Mouse (Mus musculus) limb, embryonic 14.5 days (tissue): Measurements from ENCODE around the gene Caps2. TPM values are rescaled to one million over a fixed set of nuclear protein-coding genes. Genes with fewer than 3 reads are reported as not detected.
"Not testable (repeated sequence)": the region's sequence is repeated elsewhere in the genome, so short reads cannot be mapped to it uniquely, and the experiment has no call there.

Experiments
- ATAC-seq: fragments of 200-750 bp; cut with Nextera tagmentation; 2 replicates; pipeline ENCODE4 v1.8.0; 2017; ENCODE audit warnings: low read depth, moderate number of reproducible peaks, moderate TSS enrichment; ENCODE audit not compliant: low FRiP score
- DNase-seq: peaks from one replicate; pipeline ENCODE4 v3.0.0-alpha.2; 2015; ENCODE audit warnings: low spot score
- H3K27ac ChIP-seq: fragments of 300-500 bp; sonication (generic); replicated peaks from 2 replicates; pipeline ENCODE4 v1.5.1; 2014; ENCODE audit warnings: low read depth, mild to moderate bottlenecking, low read length, moderate library complexity, mixed read lengths
- H3K27me3 ChIP-seq: fragments of 300-500 bp; sonication (generic); 2 replicates; pipeline ENCODE4 v1.6.1; 2014; ENCODE audit warnings: low read length, mixed read lengths; ENCODE audit not compliant: control insufficient read depth, insufficient read depth
- H3K36me3 ChIP-seq: fragments of 300-500 bp; sonication (generic); 2 replicates; pipeline ENCODE4 v1.6.1; 2014; ENCODE audit warnings: mild to moderate bottlenecking, low read length, moderate library complexity, mixed read lengths; ENCODE audit not compliant: control insufficient read depth, insufficient read depth
- H3K4me1 ChIP-seq: fragments of 300-500 bp; sonication (generic); 2 replicates; pipeline ENCODE4 v1.6.1; 2014; ENCODE audit warnings: antibody characterized with exemption, low read length, mixed read lengths; ENCODE audit not compliant: control insufficient read depth, insufficient read depth
- H3K4me2 ChIP-seq: fragments of 300-500 bp; sonication (generic); replicated peaks from 2 replicates; pipeline ENCODE4 v1.6.1; 2014; ENCODE audit warnings: low read depth, mild to moderate bottlenecking, low read length, moderate library complexity; ENCODE audit not compliant: severe bottlenecking
- H3K4me3 ChIP-seq: fragments of 300-500 bp; sonication (generic); replicated peaks from 2 replicates; pipeline ENCODE4 v1.5.1; 2014; ENCODE audit warnings: low read length
- H3K9ac ChIP-seq: fragments of 300-500 bp; sonication (generic); 2 replicates; pipeline ENCODE4 v1.6.1; 2014; ENCODE audit warnings: mild to moderate bottlenecking, low read depth, low read length, moderate library complexity; ENCODE audit not compliant: severe bottlenecking
- H3K9me3 ChIP-seq: fragments of 300-500 bp; sonication (generic); 2 replicates; pipeline ENCODE4 v1.6.1; 2016; ENCODE audit warnings: low read length; ENCODE audit not compliant: control insufficient read depth
- POLR2A ChIP-seq: fragments of 200-500 bp; IDR thresholded peaks from 2 replicates; pipeline ENCODE4 v1.8.0; 2012; ENCODE audit warnings: inconsistent platforms, mild to moderate bottlenecking, moderate library complexity, borderline replicate concordance; ENCODE audit not compliant: insufficient read depth, insufficient read length; ENCODE audit errors: extremely low read depth
- WGBS: fragments of 180-500 bp; shearing (Covaris S2); extraction: QIAGEN DNeasy Blood & Tissue Kit; methylation state at CpG from one replicate; pipeline ENCODE4 v1.1.7; 2014; 5-methylcytosine and 5-hydroxymethylcytosine counted together
- polyA plus RNA-seq, 2 experiments: library from polyadenylated mRNA; depleted of rRNA in 1 of 2; stranded (reverse) in 1 of 2; unstranded in 1 of 2; fragments of >200 nt; fragmentation: Nextera tagmentation in 1 of 2; extraction: Ambion mirVana in 1 of 2; gene quantifications; 2 replicates each; pipeline versions ENCODE4 v1.2.1 to v1.2.3; 2012 to 2014

The Caps2 gene
- polyA plus RNA-seq, 2 experiments: 0.28 to 0.40 TPM

DNA sequence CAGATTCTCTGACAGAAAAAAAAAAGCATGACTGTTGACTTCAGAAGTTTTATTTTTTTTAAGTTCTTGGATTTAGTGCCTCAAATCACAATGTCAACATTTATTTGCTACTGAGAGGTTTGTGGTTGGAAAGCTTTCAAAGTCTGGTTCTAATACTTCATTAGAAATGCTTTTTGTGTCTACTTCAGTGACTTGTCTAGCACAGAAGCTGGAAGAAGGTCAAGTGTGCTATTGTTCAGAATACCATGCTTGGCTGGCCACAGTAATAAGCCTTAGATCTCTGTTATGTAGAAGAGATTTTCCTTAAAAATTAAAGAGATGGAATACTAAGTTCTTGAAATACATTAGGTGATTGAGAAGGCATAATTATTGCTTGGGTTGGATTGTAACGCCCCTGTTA, 63.7 kb downstream of the Caps2 start:
- no peaks in the 10 kb centered on the region for H3K36me3 ChIP-seq
- H3K4me3 ChIP-seq: no peak overlapping the region
- DNase-seq: no peak
- no peaks in the 10 kb centered on the region for H3K9me3 ChIP-seq
- no peak overlapping the region for H3K9ac ChIP-seq
- no peaks in the 10 kb centered on the region for H3K4me1 ChIP-seq
- ATAC-seq: no peak
- H3K4me2 ChIP-seq: no peak overlapping the region
- H3K27ac ChIP-seq: no peak overlapping the region
- H3K27me3 ChIP-seq: no peaks in the 10 kb centered on the region
- 79% methylated on average over 1 of the region's 1 CpGs for WGBS
- no peak for TF ChIP-seq POLR2A

DNA sequence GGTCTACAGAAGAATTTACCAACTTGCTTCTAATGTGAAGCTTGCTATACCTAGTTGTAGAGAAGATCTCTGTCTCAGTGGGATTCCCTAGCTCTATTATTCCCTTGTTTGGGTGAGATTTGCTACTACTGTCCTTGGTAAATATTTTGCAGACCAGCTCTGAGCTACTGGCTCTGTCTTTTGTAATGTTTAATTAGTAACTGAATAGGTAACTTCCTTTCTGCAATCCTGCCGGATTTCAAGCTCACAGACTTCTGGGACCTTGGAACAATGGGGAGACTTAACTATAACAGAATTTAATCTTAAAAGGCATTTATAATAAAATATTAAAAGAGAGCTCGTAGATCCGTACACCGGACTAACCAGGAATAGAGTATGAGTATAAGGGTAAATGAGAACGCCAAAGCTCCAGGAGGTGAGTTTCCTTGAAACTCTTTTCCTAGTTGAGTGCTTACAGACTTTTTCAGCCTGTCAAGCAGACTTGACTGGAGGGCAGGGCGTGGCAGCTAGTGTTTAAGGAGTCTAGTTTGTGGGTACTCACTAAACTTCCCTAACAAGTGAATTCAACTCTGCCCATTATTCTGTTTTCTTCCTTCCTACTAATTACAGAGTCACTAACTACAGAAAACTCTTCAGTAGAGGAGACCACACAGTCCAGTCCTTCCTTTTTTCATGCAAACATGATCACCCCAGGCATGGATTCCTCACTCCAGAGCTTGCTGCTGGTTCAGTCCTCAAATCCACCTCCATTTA, 65.8 kb downstream of the Caps2 start:
- not testable (repeated sequence) for DNase-seq, H3K27ac ChIP-seq, H3K27me3 ChIP-seq, ATAC-seq, H3K4me2 ChIP-seq, H3K9ac ChIP-seq, H3K36me3 ChIP-seq, H3K9me3 ChIP-seq, H3K4me1 ChIP-seq, H3K4me3 ChIP-seq
- WGBS: 49% methylated on average over 6 of the region's 6 CpGs

GRCm38 (mm10) chr10:112232733-112233132, 69.3 kb downstream of the Caps2 start:
- H3K9ac ChIP-seq: not testable (repeated sequence)
- WGBS: 29% methylated on average over 1 of the region's 1 CpGs

DNA sequence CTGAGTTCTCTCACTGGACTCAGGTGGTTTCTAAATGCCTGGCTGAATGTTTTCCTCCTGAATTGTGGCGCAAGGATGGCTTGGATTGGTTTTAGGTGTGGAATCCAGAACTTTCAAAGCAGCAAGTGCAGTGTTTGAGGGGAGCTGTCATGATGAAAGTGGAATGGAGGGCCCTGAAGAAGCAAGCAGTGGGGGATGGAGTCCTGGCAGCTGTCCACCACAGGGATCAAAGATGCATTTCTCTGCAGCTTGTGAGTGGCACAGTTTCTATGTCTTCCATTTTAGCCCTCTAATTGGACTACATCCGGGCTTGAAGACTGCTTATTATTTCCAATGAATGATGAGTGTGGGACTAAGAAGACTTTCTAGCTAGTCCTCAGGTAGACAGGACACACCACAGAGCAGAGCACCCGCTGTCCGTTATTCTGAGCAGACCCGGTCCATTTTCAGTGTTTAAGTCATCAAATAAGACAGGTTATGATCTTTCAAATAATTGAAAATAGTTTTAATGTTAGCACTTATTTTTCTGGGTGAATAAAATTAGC, 72.0 kb downstream of the Caps2 start:
- not testable (repeated sequence) for ATAC-seq, H3K4me2 ChIP-seq, H3K27me3 ChIP-seq, H3K9me3 ChIP-seq, H3K27ac ChIP-seq, H3K36me3 ChIP-seq, H3K9ac ChIP-seq, H3K4me1 ChIP-seq, DNase-seq, H3K4me3 ChIP-seq
- whole genome bisulfite sequencing: 80% methylated on average over 5 of the region's 5 CpGs

More at GRCm38 (mm10) chr10:112232733-112233132, 69.3 kb downstream of the Caps2 start:
- not testable (repeated sequence) for H3K4me3 ChIP-seq, H3K4me2 ChIP-seq, DNase-seq, H3K4me1 ChIP-seq, H3K27ac ChIP-seq, H3K36me3 ChIP-seq, H3K27me3 ChIP-seq, H3K9me3 ChIP-seq, ATAC-seq

DNA sequence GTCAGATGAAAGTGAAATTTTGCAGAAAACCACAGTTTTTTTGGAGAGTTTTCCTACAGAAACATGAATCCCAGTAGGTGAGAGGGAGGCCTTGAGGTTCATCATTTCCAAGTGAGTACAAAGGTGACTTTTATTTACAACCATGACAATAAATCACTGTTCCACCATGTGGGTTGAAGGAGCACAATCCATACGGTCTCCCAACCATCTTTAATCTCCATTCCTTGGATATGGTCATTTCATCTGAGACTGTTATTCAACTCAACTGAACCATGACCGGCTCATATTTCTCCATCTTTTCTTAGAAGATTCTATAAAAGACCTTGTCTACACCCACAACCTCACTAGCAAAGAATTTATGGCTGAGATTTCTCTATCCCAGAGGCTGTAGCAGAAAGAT, 84.9 kb downstream of the Caps2 start:
- no peak for TF ChIP-seq POLR2A
- Histone ChIP-seq H3K4me2 (no peak overlapping the region), H3K27ac (no peak overlapping the region), H3K9me3 (no peaks in the 10 kb centered on the region), H3K36me3 (no peaks in the 10 kb centered on the region), H3K4me1 (no peaks in the 10 kb centered on the region), H3K9ac (no peak overlapping the region), H3K27me3 (no peaks in the 10 kb centered on the region), H3K4me3 (no peak overlapping the region)
- DNase-seq: no peak
- WGBS: 60% methylated on average over 2 of the region's 2 CpGs
- no peak for ATAC-seq

GRCm38 (mm10) chr10:112263467-112263866, 100.0 kb downstream of the Caps2 start:
- TF ChIP-seq POLR2A: no peak
- Histone ChIP-seq H3K27ac (no peak overlapping the region), H3K4me1 (no peaks in the 10 kb centered on the region), H3K9me3 (no peaks in the 10 kb centered on the region), H3K9ac (no peak overlapping the region), H3K4me2 (no peak overlapping the region), H3K4me3 (no peak overlapping the region), H3K36me3 (no peaks in the 10 kb centered on the region), H3K27me3 (no peaks in the 10 kb centered on the region)
- ATAC-seq (no peak), DNase-seq (no peak)
- WGBS: 82% methylated on average over 3 of the region's 3 CpGs

Other genes starting within 250 kb of the Caps2 start
- 20.1 and 29.6 TPM in 2 replicates for gene Krr1, start 191.0 kb upstream of the Caps2 start, polyA plus RNA-seq (2012; rRNA removed)
- gene Krr1, start 191.0 kb upstream of the Caps2 start, polyA plus RNA-seq (2014; fragmentation: Nextera tagmentation; extraction: Ambion mirVana): 41.3 and 43.7 TPM in 2 replicates
- gene Glipr1, start 161.0 kb upstream of the Caps2 start, polyA plus RNA-seq (2012; rRNA removed): 3.3 and 6.3 TPM in 2 replicates
- 2.7 and 5.1 TPM in 2 replicates for gene Glipr1, start 161.0 kb upstream of the Caps2 start, polyA plus RNA-seq (2014; fragmentation: Nextera tagmentation; extraction: Ambion mirVana)
- gene Glipr1l1, start 103.4 kb upstream of the Caps2 start, polyA plus RNA-seq (2012; rRNA removed): not detected in 2 replicates
- gene Glipr1l1, start 103.4 kb upstream of the Caps2 start, polyA plus RNA-seq (2014; fragmentation: Nextera tagmentation; extraction: Ambion mirVana): not detected in 2 replicates
- gene Glipr1l2, start 80.3 kb upstream of the Caps2 start, polyA plus RNA-seq (2012; rRNA removed): not detected in 2 replicates
- gene Glipr1l2, start 80.3 kb upstream of the Caps2 start, polyA plus RNA-seq (2014; fragmentation: Nextera tagmentation; extraction: Ambion mirVana): not detected in 2 replicates
- not detected in 2 replicates for gene Glipr1l3, start 3.3 kb upstream of the Caps2 start, polyA plus RNA-seq (2012; rRNA removed)
- not detected in 2 replicates for gene Glipr1l3, start 3.3 kb upstream of the Caps2 start, polyA plus RNA-seq (2014; fragmentation: Nextera tagmentation; extraction: Ambion mirVana)
- 0.57 and 0.76 TPM in 2 replicates for gene Kcnc2, start 107.5 kb downstream of the Caps2 start, polyA plus RNA-seq (2012; rRNA removed)
- gene Kcnc2, start 107.5 kb downstream of the Caps2 start, polyA plus RNA-seq (2014; fragmentation: Nextera tagmentation; extraction: Ambion mirVana): 0.53 and 0.54 TPM in 2 replicates